Mouse (Mus musculus): ENCODE results near the gene Spred3. TPM values are rescaled to one million over a fixed set of nuclear protein-coding genes. Genes with fewer than 3 reads are reported as not detected.

Gene Spred3
- polyA plus RNA-seq, 1 experiment from 2014 or later = 4.9 TPM

DNA sequence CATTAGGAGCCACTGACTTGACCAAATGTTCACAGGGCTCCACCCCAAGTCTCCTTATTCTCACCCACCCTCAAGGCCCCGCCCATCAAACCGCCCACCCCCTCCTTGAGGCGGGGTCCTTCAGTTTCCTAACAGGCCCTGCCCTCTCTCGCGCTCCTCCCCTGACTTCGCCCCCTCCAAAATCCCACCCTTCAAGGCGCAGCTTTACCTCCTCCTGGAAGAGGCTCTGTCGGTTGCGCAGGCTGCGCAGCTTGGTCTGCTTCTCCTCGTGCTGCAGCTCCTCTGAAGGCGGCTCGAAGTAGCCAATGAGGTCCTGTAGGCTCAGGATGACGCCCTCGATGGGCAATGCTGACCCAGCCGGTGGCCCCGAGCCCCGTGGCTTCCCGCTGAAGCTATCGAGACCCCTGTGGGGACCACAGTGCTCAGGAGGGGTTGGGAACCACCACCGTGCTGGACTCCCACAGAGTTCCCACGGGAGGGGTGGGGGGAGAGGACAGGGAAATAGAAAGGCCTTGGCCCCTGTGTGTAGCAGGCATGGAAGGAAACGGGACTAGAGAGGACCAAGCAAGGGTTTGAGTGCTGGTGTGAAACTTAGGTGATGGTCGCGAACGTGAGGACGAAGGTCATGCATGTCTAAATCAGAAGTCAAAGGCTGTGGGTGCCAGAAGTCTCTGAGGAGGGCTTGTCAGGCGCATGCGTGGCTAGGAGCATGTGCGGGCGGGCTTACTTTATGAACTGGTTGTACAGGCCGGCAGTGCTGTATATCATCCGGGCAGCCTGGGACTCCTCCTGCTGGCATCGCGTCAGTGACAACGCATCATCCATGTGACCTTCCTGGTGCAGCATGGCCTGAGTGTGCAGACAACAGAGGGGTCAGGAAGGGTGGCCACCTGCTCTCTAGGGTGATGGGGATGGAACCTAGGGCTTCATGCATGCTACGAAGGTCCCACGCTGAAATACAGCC, 60.9 kb downstream of the Spred3 start:
- peak; percentile 71 for ATAC-seq (replicated peaks; ENCODE audit: insufficient number of reproducible peaks, low FRiP score, low TSS enrichment, low read depth)
- Histone ChIP-seq H3K36me3 (replicated peaks; ENCODE audit: control insufficient read depth, insufficient read depth, low read depth, low read length) (no peaks in the 10 kb centered on the region), H3K4me1 (ENCODE audit: control insufficient read depth, insufficient read depth, low read length) (no peaks in the 10 kb centered on the region), H3K4me3 (ENCODE audit: low read depth, low read length) (no peak overlapping the region), H3K27ac (replicated peaks; ENCODE audit: low read depth, low read length) (no peak overlapping the region), H3K9ac (replicated peaks; ENCODE audit: low read length) (peak overlapping the region; percentile 39), H3K9me3 (replicated peaks; ENCODE audit: control insufficient read depth, low read length) (no peaks in the 10 kb centered on the region), H3K4me2 (ENCODE audit: low read depth, low read length) (peak overlapping the region; percentile 37), H3K27me3 (ENCODE audit: control insufficient read depth, insufficient read depth, low read length) (no peaks in the 10 kb centered on the region)
- DNase-seq (ENCODE audit: low spot score) = peak; percentile 55
- 29% methylated on average over 38 of the region's 38 CpGs for WGBS

Other genes starting within 250 kb of the Spred3 start
- 190 and 201 TPM in 2 replicates for gene Actn4, start 208.1 kb downstream of the Spred3 start, polyA plus RNA-seq (2014; fragmentation: Nextera tagmentation; extraction: Ambion mirVana)
- gene Eif3k, start 188.5 kb downstream of the Spred3 start, polyA plus RNA-seq (2014; fragmentation: Nextera tagmentation; extraction: Ambion mirVana) = 439 and 446 TPM in 2 replicates
- gene Map4k1, start 188.4 kb downstream of the Spred3 start, polyA plus RNA-seq (2014; fragmentation: Nextera tagmentation; extraction: Ambion mirVana) = 6.4 and 8.1 TPM in 2 replicates
- 0.93 and 0.98 TPM in 2 replicates for gene Ryr1, start 45.2 kb downstream of the Spred3 start, polyA plus RNA-seq (2014; fragmentation: Nextera tagmentation; extraction: Ambion mirVana)
- 0.58 and 0.85 TPM in 2 replicates for gene Rasgrp4, start 35.6 kb downstream of the Spred3 start, polyA plus RNA-seq (2014; fragmentation: Nextera tagmentation; extraction: Ambion mirVana)
- gene Fam98c, start 14.2 kb downstream of the Spred3 start, polyA plus RNA-seq (2014; fragmentation: Nextera tagmentation; extraction: Ambion mirVana) = 10.8 and 11.7 TPM in 2 replicates
- gene Ggn, start 201 bp downstream of the Spred3 start, polyA plus RNA-seq (2014; fragmentation: Nextera tagmentation; extraction: Ambion mirVana) = 0.15 and 0.77 TPM in 2 replicates
- 321 and 334 TPM in 2 replicates for gene Psmd8, start 10.3 kb upstream of the Spred3 start, polyA plus RNA-seq (2014; fragmentation: Nextera tagmentation; extraction: Ambion mirVana)
- 0.79 TPM in 1 of 2 replicates, not detected in the other for gene Catsperg1, start 43.6 kb upstream of the Spred3 start, polyA plus RNA-seq (2014; fragmentation: Nextera tagmentation; extraction: Ambion mirVana)
- gene Kcnk6, start 62.1 kb upstream of the Spred3 start, polyA plus RNA-seq (2014; fragmentation: Nextera tagmentation; extraction: Ambion mirVana) = 0.45 and 0.53 TPM in 2 replicates
- 86.1 and 90.5 TPM in 2 replicates for gene Yif1b, start 67.9 kb upstream of the Spred3 start, polyA plus RNA-seq (2014; fragmentation: Nextera tagmentation; extraction: Ambion mirVana)
- gene 2200002D01Rik, start 78.1 kb upstream of the Spred3 start, polyA plus RNA-seq (2014; fragmentation: Nextera tagmentation; extraction: Ambion mirVana) = 1.5 and 2.6 TPM in 2 replicates
- 71.4 and 84.5 TPM in 2 replicates for gene Spint2, start 111.5 kb upstream of the Spred3 start, polyA plus RNA-seq (2014; fragmentation: Nextera tagmentation; extraction: Ambion mirVana)
- gene Ppp1r14a, start 118.9 kb upstream of the Spred3 start, polyA plus RNA-seq (2014; fragmentation: Nextera tagmentation; extraction: Ambion mirVana) = 18.0 and 21.0 TPM in 2 replicates
- 19.8 and 27.9 TPM in 2 replicates for gene Dpf1, start 133.5 kb upstream of the Spred3 start, polyA plus RNA-seq (2014; fragmentation: Nextera tagmentation; extraction: Ambion mirVana)